Comparison of ENCODE assay signal across 8 mouse cellular contexts in genomic region chr1:37028439-37029153, GRCm38 (mm10). TPM values are rescaled to one million over a fixed set of nuclear protein-coding genes. Genes with fewer than 3 reads are reported as not detected.
DNase-seq lines count a peak whose midpoint lies in the region; ATAC-seq and TF ChIP-seq lines count a peak whose summit lies in the region.

No protein-coding gene starts in this region.

- H3K4me2 ChIP-seq in hindbrain, postnatal 0 days (ENCODE audit: low read depth, low read length): peak overlapping the region; percentile 73

- H3K9me3 ChIP-seq in hindbrain, postnatal 0 days (ENCODE audit: low read length): no peaks in the 10 kb centered on the region

- TF ChIP-seq CTCF in layer of hippocampus, adult 2 months (conservative IDR thresholded peaks at IDR 0.05): no peak
- TF ChIP-seq CTCF in hindbrain, postnatal 0 days (IDR thresholded peaks at IDR 0.05; ENCODE audit: low read depth): no peak

- 4% methylated on average over 18 of the region's 18 CpGs for WGBS in hindbrain, postnatal 0 days

- 0 out of 2 replicates have a peak, but pooled peaks cover 4% of the 10 kb centered on the region for H3K4me1 ChIP-seq in hindbrain, postnatal 0 days (ENCODE audit: insufficient read depth, low read length)

- DNase-seq in layer of hippocampus, adult 2 months (ENCODE audit: low spot score in 2 of 2): no peak
- no peak for DNase-seq in layer of hippocampus, adult 11-12 months (ENCODE audit: low spot score)
- no peak for DNase-seq in hindbrain, postnatal 0 days (ENCODE audit: low spot score)
- DNase-seq in naive thymus-derived CD4-positive, alpha-beta T cell, adult 2 months (ENCODE audit: low read depth): peak; percentile 69
- DNase-seq in urinary bladder, adult 2 months (ENCODE audit: low spot score): no peak
- no peak for DNase-seq in ovary, postnatal 10 days (ENCODE audit: low spot score)
- DNase-seq in left cerebral cortex, adult 8-10 months (ENCODE audit: low spot score in 2 of 2): no peak

- H3K36me3 ChIP-seq in hindbrain, postnatal 0 days (ENCODE audit: insufficient read depth, low read length): no peaks in the 10 kb centered on the region

- H3K27ac ChIP-seq in layer of hippocampus, adult 2 months: peak overlapping the region; percentile 74
- no peak overlapping the region for H3K27ac ChIP-seq in hindbrain, postnatal 0 days

- H3K4me3 ChIP-seq in layer of hippocampus, adult 2 months: peak overlapping the region; percentile 58
- H3K4me3 ChIP-seq in hindbrain, postnatal 0 days (ENCODE audit: low read length): peak overlapping the region; percentile 48

- H3K27me3 ChIP-seq in hindbrain, postnatal 0 days (ENCODE audit: insufficient read depth, low read length): no peaks in the 10 kb centered on the region

- ATAC-seq in common myeloid progenitor, adult 5-6 weeks (replicated peaks; ENCODE audit: low read depth, poor library complexity, severe bottlenecking): peak; percentile 34; the same call in 1 of the 2 replicates
- no peak for ATAC-seq in hindbrain, postnatal 0 days

- H3K9ac ChIP-seq in hindbrain, postnatal 0 days (replicated peaks; ENCODE audit: low read length): peak overlapping the region; percentile 46

RNA-seq across cellular contexts. Expression of gene Vwa3b, which starts 2.2 kb away (rescaled TPM):
- total RNA-seq in layer of hippocampus, adult 2 months (2021): 10 to 100 TPM; 21.0 to 21.9 TPM
- total RNA-seq in common myeloid progenitor, adult 5-6 weeks (2017): not detected in 2 replicates
- 1.5 and 1.7 TPM in 2 replicates for total RNA-seq in hindbrain, postnatal 0 days (2014; rRNA removed)
- polyA plus RNA-seq in hindbrain, postnatal 0 days (2015; fragmentation: Nextera tagmentation; extraction: Ambion mirVana): 1.7 and 2.9 TPM in 2 replicates
- polyA plus RNA-seq in urinary bladder, adult 2 months (2012; rRNA removed): 1.0 and 1.7 TPM in 2 replicates
- 1 to 10 TPM in 3 of 4 experiments, under 1 TPM in 1; 0.67 to 1.8 (median 1.5) TPM for total RNA-seq in left cerebral cortex, adult 8-10 months (2022)
